Mouse (Mus musculus) liver (tissue): ENCODE data around the gene Prr7.

Experiments used
- DNase-seq: peaks from one replicate; pipeline ENCODE4 v3.0.0-alpha.2; 2020; ENCODE audit warnings: mixed read lengths

Gene Prr7

GRCm38 (mm10) chr13:55449205-55449604 lies 14.9 kb upstream of the Prr7 start:
- no peak for DNase-seq

GRCm38 (mm10) chr13:55449679-55450441 lies 14.2 kb upstream of the Prr7 start:
- DNase-seq, result peak; percentile 35

DNA sequence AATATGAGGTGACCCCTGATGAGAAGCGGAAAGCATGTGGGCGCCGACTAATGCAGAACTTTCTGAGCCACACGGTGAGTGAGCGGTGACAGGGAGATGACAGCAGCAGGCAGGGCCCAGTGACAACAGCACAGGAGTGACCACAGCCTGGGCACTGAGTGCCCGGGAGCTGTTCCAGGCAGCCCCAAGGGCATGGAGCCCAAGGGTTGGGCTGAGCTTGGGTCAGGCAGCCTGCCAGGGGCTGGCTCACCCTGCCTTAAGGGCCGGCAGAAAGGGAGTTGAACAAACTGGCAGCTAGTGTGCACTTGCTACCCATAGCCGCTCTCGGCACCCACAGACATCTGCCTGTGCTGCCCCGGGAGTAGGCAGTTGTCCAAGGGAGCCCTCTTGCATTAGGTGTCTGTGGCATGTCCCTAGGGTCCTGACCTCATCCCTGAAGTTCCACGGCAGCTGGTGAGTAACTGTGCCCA lies 13.5 kb upstream of the Prr7 start:
- no peak for DNase-seq

DNA sequence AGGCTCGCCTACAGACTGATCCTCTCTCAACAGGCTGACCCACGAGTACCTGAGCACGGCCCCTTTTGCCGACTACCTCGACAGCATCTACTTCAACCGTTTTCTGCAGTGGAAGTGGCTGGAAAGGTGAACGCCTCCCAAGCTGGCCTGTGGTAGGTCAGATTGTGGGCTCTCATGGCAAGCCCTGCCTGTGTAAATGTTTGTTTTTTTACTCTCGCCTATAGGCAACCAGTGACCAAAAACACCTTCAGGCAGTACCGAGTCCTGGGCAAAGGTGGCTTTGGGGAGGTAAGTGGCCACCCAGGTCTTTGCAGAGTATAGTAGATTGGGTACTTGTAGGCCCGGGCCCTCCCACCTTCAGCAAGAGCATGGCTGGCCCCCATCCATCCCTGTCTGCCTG lies 12.8 kb upstream of the Prr7 start:
- DNase-seq, result no peak

DNA sequence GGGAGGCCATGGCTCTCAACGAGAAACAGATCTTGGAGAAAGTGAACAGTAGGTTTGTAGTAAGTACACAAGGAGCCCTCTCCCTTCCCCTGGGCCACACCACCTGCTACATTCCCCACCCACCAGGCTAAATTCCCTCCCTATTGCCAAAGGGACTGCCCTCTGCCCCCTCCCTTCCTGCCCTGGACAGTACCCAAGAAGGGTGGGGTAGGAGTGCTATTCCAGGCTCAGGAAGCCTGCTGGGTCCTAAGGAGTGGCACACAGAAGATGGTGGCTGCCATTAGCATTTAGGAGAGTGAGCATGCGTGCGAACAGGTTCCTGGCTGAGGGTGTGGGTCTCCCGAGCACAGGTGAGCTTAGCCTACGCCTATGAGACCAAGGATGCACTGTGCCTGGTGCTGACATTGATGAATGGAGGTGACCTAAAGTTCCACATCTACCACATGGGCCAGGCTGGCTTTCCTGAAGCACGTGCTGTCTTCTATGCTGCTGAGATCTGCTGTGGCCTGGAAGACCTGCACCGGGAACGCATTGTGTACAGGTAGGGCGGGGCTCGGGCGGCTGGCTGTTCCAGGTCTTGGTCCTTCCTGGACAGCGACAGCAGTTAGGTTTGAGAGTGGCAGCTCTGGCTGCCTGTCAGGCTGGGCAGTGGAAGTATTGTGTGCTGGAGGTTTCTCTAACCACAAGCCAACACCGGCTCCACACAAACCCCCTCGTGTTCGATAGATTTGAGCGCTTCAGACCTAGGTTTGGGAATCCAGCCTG lies 12.1 kb upstream of the Prr7 start:
- no peak for DNase-seq

- no peak for DNase-seq
Observed at GRCm38 (mm10) chr13:55462965-55463364, 1.1 kb upstream of the Prr7 start.

GRCm38 (mm10) chr13:55463399-55464026 lies 554 bp upstream of the Prr7 start:
- no peak for DNase-seq

DNA sequence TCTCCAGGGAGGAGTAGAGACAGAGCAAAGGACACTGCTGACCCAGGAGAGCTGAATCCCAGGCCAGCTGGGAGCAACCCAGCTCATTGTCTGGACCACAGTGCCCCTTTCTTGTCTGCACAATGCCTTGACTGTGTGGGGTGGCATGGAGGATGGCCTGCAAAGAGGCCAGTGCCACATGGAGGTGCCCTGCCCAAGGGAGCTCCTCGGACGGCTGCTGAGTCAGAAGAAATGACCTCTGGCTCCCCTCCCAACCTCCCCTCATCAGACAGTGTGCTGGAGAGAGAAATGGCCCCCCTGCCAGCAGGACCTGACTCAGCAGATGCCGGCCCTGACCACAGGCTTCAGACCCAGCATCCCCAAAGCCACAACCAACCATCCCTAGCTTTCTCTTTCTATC lies 1.1 kb downstream of the Prr7 start:
- no peak for DNase-seq

- DNase-seq, result no peak
Observed at GRCm38 (mm10) chr13:55465830-55466440, 1.9 kb downstream of the Prr7 start.

GRCm38 (mm10) chr13:55468851-55469560 lies 4.9 kb downstream of the Prr7 start:
- DNase-seq, result peak; percentile 39

DNA sequence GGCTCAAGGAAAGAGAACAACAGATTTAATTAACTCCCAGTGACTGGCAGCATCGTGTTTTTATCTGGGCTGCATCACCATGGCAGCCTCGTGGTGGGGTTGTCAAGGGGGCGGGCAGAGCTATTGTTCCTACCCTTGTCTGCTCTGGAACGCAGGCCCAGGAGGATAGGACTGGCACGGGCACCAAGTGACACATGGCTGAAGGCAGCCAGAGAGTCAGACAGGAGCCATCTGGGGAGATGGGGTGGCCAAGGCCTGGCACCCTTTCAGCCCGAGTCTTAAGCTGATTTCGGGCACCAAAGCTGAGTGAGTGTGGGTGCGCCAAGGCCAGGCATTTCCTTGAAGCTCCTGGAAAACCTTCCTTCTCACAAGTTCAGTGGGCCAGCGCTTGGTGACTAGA lies 6.3 kb downstream of the Prr7 start:
- DNase-seq, result no peak

DNA sequence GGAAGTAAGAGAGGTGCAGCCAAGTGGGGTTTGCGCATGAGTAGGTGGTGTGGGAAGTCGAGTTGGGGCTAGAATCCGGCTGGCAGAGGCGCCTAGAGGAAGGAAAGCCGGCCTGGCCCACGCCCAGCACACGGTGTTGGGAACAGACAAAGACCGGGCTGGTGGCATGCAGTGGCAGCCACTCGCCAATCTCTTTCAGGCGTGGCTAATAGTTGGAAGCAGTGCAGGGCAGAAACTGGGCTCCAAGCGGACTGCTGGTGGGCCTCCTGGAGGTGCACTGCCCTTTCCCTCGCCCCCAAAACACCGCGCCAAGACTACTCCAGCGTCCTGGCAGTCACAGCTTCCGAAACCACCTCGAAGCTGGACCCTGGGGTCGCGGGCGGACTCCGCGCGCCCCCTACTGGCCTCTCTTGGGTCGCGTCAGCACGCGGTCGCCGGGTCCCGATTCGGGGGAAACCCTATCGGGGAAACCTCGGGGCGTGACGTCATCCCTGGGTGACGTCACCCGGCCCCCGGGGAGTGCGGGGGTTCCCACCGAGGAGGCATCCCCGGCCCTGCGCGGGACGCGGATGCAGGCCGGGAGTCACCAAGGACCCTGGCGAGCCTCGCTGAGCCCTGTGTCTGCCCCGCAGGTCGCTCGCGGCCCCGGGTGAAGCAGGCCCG lies 7.2 kb downstream of the Prr7 start:
- DNase-seq, result peak; percentile 78

- no peak for DNase-seq
Observed at GRCm38 (mm10) chr13:55471819-55472131, 7.7 kb downstream of the Prr7 start.

DNA sequence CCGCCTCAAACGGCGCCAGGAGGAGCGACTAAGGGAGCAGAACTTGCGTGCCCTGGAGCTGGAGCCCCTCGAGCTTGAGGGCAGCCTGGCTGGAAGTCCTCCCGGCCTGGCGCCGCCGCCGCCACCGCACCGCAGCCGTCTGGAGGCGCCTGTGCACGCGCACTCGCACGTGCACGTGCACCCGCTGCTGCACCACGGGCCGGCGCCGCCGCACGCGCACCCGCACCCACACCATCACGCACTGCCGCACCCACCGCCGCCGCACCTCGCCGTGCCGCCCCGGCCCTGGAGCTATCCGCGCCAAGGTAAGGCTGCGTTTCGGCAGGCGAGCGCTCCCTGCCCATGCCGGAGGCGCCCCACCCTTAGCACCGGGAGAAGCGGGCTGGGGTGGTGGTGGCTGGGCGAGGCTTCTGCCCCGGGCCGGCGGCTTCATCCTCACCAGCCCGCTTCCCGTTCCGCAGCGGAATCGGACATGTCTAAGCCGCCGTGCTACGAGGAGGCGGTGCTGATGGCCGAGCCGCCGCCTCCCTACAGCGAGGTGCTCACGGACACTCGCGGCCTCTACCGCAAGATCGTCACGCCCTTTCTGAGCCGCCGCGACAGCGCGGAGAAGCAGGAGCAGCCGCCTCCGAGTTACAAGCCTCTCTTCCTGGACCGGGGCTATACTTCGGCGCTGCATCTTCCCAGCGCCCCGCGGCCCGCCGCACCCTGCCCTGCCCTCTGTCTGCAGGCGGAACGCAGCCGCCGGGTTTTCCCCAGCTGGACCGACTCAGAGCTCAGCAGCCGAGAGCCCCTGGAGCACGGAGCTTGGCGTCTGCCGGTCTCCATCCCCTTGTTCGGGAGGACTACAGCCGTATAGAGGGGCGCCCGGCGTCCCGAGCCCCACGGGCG lies 8.3 kb downstream of the Prr7 start:
- DNase-seq, result peak; percentile 39

GRCm38 (mm10) chr13:55473076-55473831 lies 9.2 kb downstream of the Prr7 start:
- peak; percentile 32 for DNase-seq

DNA sequence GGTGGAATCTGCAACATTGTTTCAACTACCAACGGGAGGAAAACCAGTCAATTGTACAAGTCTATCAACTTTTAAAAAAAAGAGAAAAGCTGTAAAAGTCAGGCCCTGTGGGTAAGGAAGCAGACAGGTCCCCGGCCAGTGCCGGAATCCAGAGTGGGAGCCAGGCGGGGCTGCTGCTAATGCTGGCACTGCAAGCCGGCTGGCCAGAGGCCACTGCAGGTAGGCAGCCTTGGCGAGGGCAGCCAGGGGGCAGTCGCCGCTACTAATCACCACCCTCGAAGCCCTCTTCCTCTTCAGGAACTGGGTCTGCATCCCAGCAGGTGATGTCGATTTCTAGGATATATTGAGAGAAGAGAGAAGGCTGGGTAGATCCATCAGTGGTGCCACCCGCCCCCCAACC lies 9.9 kb downstream of the Prr7 start:
- DNase-seq, result no peak

DNA sequence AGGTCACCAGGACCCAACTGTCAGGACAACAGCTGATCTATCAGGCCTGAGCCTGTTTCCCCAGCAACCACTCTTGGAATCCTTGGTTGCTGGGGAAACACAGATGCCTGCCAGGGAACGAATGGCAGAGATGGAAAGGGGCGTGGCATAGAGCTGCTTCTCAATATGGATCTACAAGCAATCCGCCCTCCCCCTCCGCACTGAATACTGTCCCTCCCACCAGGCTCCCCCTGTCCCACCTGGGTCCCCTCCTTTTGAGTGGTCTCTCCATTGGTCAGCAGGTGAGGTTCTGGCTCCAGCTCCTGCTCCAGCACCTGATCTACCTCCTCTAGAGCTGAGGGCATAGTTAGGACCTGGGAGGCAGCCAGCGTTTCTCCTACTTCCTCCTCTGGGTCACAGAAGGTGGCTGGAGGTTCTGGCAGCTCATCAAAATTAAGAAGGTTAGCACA lies 10.6 kb downstream of the Prr7 start:
- DNase-seq, result no peak

DNA sequence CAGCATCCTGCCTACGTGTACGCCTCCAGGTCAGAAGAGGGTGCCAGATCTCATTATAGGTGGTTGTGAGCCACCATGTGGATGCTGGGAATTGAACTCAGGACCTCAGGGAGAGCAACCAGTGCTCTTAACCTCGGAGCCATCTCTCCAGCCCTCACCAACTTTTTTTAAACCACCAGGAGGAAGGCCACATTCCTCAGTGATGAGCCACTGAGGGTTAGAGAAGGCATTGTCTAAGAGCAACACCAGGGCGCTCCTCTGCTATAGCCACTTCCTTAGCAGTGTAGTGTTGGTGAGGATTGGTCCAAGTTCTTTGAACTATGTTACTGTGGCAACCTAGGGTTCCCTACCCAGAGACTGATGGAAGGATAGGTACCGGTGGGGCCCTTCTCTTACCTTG lies 11.7 kb downstream of the Prr7 start:
- DNase-seq, result no peak

- no peak for DNase-seq
Observed at GRCm38 (mm10) chr13:55476256-55476655, 12.2 kb downstream of the Prr7 start.

- DNase-seq, result no peak
Observed at GRCm38 (mm10) chr13:55477492-55477891, 13.4 kb downstream of the Prr7 start.
